Mouse (Mus musculus) intestine, postnatal 0 days (tissue): Measurements from ENCODE around the gene AC134908.4. TPM values are rescaled to one million over a fixed set of nuclear protein-coding genes. Genes with fewer than 3 reads are reported as not detected.
A peak's percentile ranks its signal among the peaks of the same experiment; 100 is the strongest.

Experiments
- ATAC-seq: fragments of 200-750 bp; cut with Nextera tagmentation; 2 replicates; pipeline ENCODE4 v1.8.0; 2017; ENCODE audit warnings: mild to moderate bottlenecking, moderate TSS enrichment, moderate library complexity
- H3K27ac ChIP-seq: fragments of 300-500 bp; sonication (generic); 2 replicates; pipeline ENCODE4 v1.5.1; 2014; ENCODE audit warnings: mild to moderate bottlenecking, low read depth, low read length, moderate library complexity
- H3K27me3 ChIP-seq: fragments of 300-500 bp; sonication (generic); replicated peaks from 2 replicates; pipeline ENCODE4 v1.6.1; 2014; ENCODE audit warnings: low read length, mixed read lengths; ENCODE audit not compliant: control insufficient read depth, insufficient read depth
- H3K36me3 ChIP-seq: fragments of 300-500 bp; sonication (generic); 2 replicates; pipeline ENCODE4 v1.6.1; 2014; ENCODE audit warnings: mild to moderate bottlenecking, moderate library complexity; ENCODE audit not compliant: control insufficient read depth, insufficient read depth
- H3K4me1 ChIP-seq: fragments of 300-500 bp; sonication (generic); replicated peaks from 2 replicates; pipeline ENCODE4 v1.6.1; 2014; ENCODE audit warnings: antibody characterized with exemption, low read length, mixed read lengths; ENCODE audit not compliant: control insufficient read depth, insufficient read depth
- H3K4me2 ChIP-seq: fragments of 300-500 bp; sonication (generic); replicated peaks from 2 replicates; pipeline ENCODE4 v1.6.1; 2014; ENCODE audit warnings: low read depth, mild to moderate bottlenecking, moderate library complexity
- H3K4me3 ChIP-seq: fragments of 300-500 bp; sonication (generic); 2 replicates; pipeline ENCODE4 v1.5.1; 2014; ENCODE audit warnings: low read depth, low read length
- H3K9ac ChIP-seq: fragments of 300-500 bp; sonication (generic); 2 replicates; pipeline ENCODE4 v1.6.1; 2014; ENCODE audit warnings: mild to moderate bottlenecking, low read depth, low read length
- H3K9me3 ChIP-seq: fragments of 300-500 bp; sonication (generic); 2 replicates; pipeline ENCODE4 v1.6.1; 2016; ENCODE audit warnings: mixed run types; ENCODE audit not compliant: control insufficient read depth
- CTCF ChIP-seq: sonication (generic); IDR thresholded peaks from 2 replicates; pipeline ENCODE4 v1.5.1; 2016; ENCODE audit warnings: low read depth, mild to moderate bottlenecking, control low read depth, antibody characterized with exemption, moderate library complexity
- WGBS: fragments of 180-500 bp; shearing (Covaris S2); extraction: QIAGEN DNeasy Blood & Tissue Kit; methylation state at CpG from one replicate; pipeline ENCODE4 v1.1.7; 2014; 5-methylcytosine and 5-hydroxymethylcytosine counted together
- polyA plus RNA-seq: library from polyadenylated mRNA; unstranded; fragments of >200 nt; fragmentation: Nextera tagmentation; extraction: Ambion mirVana; gene quantifications from 2 replicates; pipeline ENCODE4 v1.2.1, GENCODE M21; 2015

AC134908.4 gene
- polyA plus RNA-seq, 1 experiment from 2014 or later: not detected

- under 1% methylated on average over 72 of the region's 77 CpGs for WGBS
- peak overlapping the region; percentile 93 for H3K4me2 ChIP-seq
- peak overlapping the region; percentile 98 for H3K27ac ChIP-seq
- peaks cover 28% of the 10 kb centered on the region for H3K36me3 ChIP-seq
- no peaks in the 10 kb centered on the region for H3K27me3 ChIP-seq
- H3K9ac ChIP-seq: peak overlapping the region; percentile 78
- H3K9me3 ChIP-seq: no peaks in the 10 kb centered on the region
- peak overlapping the region; percentile 76 for H3K4me3 ChIP-seq
- H3K4me1 ChIP-seq: peaks cover 11% of the 10 kb centered on the region; the same call in 1 of the 2 replicates
- peak; percentile 87 for ATAC-seq
- 0 out of 2 replicates have a peak, but pooled peaks have one; percentile 14 for TF ChIP-seq CTCF
Observed at GRCm38 (mm10) chr17:25832436-25833290, 37.2 kb upstream of the AC134908.4 start.

GRCm38 (mm10) chr17:25831451-25832281, 36.2 kb upstream of the AC134908.4 start:
- peak overlapping the region; percentile 93 for H3K4me2 ChIP-seq
- no peak for TF ChIP-seq CTCF
- peak overlapping the region; percentile 78 for H3K9ac ChIP-seq
- H3K27ac ChIP-seq: peak overlapping the region; percentile 98
- peaks cover 11% of the 10 kb centered on the region; the same call in 1 of the 2 replicates for H3K4me1 ChIP-seq
- peak overlapping the region; percentile 76 for H3K4me3 ChIP-seq
- peaks cover 37% of the 10 kb centered on the region for H3K36me3 ChIP-seq
- WGBS: 32% methylated on average over 21 of the region's 21 CpGs
- no peaks in the 10 kb centered on the region for H3K9me3 ChIP-seq
- H3K27me3 ChIP-seq: no peaks in the 10 kb centered on the region
- ATAC-seq: no peak

GRCm38 (mm10) chr17:25830806-25831431, 35.5 kb upstream of the AC134908.4 start:
- WGBS: 81% methylated on average over 14 of the region's 14 CpGs
- Histone ChIP-seq H3K9ac (no peak overlapping the region), H3K9me3 (no peaks in the 10 kb centered on the region), H3K27me3 (no peaks in the 10 kb centered on the region), H3K4me2 (peak overlapping the region; percentile 93), H3K36me3 (peaks cover 43% of the 10 kb centered on the region), H3K4me3 (no peak overlapping the region), H3K4me1 (peaks cover 9% of the 10 kb centered on the region; the same call in 1 of the 2 replicates), H3K27ac (peak overlapping the region; percentile 50; the same call in 1 of the 2 replicates)
- TF ChIP-seq CTCF: no peak
- no peak for ATAC-seq

DNA sequence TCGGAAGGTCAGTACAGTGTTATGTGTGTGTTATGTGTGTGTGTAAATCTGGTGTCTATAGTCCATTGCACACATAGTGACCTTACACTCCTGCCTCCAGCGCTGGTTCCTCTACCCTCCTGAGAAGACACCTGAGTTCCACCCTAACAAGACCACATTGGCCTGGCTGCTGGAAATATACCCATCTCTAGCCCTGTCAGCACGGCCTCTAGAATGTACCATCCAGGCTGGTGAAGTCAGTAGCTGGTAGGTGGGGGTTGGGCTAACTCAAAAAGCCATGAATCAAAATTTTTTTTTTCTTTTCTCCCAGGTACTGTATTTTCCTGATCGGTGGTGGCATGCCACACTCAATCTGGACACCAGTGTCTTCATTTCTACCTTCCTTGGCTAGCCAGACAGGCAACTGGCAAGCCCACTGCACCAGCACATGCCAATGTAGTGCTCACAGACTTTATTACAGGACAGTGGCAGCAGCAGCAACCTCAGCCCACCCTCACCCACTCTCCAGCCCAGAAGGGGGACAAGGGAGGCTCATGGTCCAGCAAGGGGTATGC, 34.8 kb upstream of the AC134908.4 start:
- H3K4me3 ChIP-seq: no peak overlapping the region
- WGBS: 71% methylated on average over 4 of the region's 4 CpGs

DNA sequence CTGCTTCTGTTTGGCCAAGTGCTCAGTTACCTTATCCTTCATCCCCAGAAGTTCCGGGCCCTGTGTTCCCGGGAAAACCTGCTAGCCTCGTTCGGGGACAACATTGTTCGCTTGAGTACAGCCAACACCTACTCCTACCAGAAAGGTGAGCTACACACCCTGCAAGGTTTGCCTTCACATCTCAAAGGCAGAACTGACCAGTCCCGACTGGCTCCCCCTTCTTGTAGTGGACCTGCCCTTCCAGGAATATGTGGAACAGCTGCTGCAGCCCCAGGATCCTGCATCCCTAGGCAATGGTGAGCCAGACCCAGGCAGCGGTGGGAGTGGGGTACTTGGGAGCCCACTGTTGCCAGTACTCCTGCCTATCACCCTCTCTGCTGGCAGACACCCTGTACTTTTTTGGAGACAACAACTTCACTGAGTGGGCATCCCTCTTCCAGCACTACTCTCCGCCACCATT, 34.1 kb upstream of the AC134908.4 start:
- Histone ChIP-seq H3K9ac (peak overlapping the region; percentile 41), H3K27me3 (no peaks in the 10 kb centered on the region), H3K4me3 (peak overlapping the region; percentile 52), H3K4me2 (peak overlapping the region; percentile 86), H3K36me3 (peaks cover 32% of the 10 kb centered on the region), H3K27ac (peak overlapping the region; percentile 69), H3K4me1 (peaks cover 12% of the 10 kb centered on the region), H3K9me3 (no peaks in the 10 kb centered on the region)
- TF ChIP-seq CTCF: no peak
- WGBS: 21% methylated on average over 8 of the region's 8 CpGs
- no peak for ATAC-seq

More for the DNA sequence above, 34.8 kb upstream of the AC134908.4 start:
- no peak for ATAC-seq
- Histone ChIP-seq H3K4me2 (peak overlapping the region; percentile 86), H3K27ac (no peak overlapping the region), H3K27me3 (no peaks in the 10 kb centered on the region), H3K4me1 (peaks cover 9% of the 10 kb centered on the region; the same call in 1 of the 2 replicates), H3K9ac (no peak overlapping the region), H3K36me3 (peaks cover 37% of the 10 kb centered on the region), H3K9me3 (no peaks in the 10 kb centered on the region)
- no peak for TF ChIP-seq CTCF
